Mouse (Mus musculus): ENCODE data around the gene Ssbp4. TPM values are rescaled to one million over a fixed set of nuclear protein-coding genes. Genes with fewer than 3 reads are reported as not detected.

The Ssbp4 gene
- polyA plus RNA-seq, 1 experiment = 392 TPM

- no peak for DNase-seq
- no peak overlapping the region for H3K27ac ChIP-seq (ENCODE audit: control insufficient read depth, insufficient read depth, low read length)
- WGBS = 80% methylated on average over 18 of the region's 18 CpGs
- peak overlapping the region; percentile 97 for H3K4me3 ChIP-seq (ENCODE audit: control insufficient read depth, insufficient read depth, low read length)
- 0 out of 2 replicates have a peak, but pooled peaks cover 2% of the 10 kb centered on the region for H3K36me3 ChIP-seq (ENCODE audit: control insufficient read depth, insufficient read depth, low read length)
- H3K27me3 ChIP-seq (ENCODE audit: control insufficient read depth, insufficient read depth, low read length) = no peaks in the 10 kb centered on the region
- TF ChIP-seq POLR2A (IDR thresholded peaks at IDR 0.05; ENCODE audit: control insufficient read depth, extremely low read depth, insufficient read depth, low read length, poor library complexity) (no peak), CTCF (IDR thresholded peaks at IDR 0.05; ENCODE audit: borderline replicate concordance, control insufficient read depth, extremely low read depth, insufficient read depth, low read length, poor library complexity) (no peak)
- H3K4me1 ChIP-seq (replicated peaks; ENCODE audit: control insufficient read depth, insufficient read depth, low read length) = peaks cover 46% of the 10 kb centered on the region
Measured at GRCm38 (mm10) chr8:70606780-70607602, 1.7 kb downstream of the Ssbp4 start.

GRCm38 (mm10) chr8:70605871-70606779, 2.5 kb downstream of the Ssbp4 start:
- H3K36me3 ChIP-seq (ENCODE audit: control insufficient read depth, insufficient read depth, low read length) = 0 out of 2 replicates have a peak, but pooled peaks cover 4% of the 10 kb centered on the region
- WGBS = 77% methylated on average over 9 of the region's 9 CpGs

GRCm38 (mm10) chr8:70604558-70604957, 4.1 kb downstream of the Ssbp4 start:
- DNase-seq = no peak
- no peaks in the 10 kb centered on the region for H3K27me3 ChIP-seq (ENCODE audit: control insufficient read depth, insufficient read depth, low read length)
- peaks cover 40% of the 10 kb centered on the region for H3K4me1 ChIP-seq (replicated peaks; ENCODE audit: control insufficient read depth, insufficient read depth, low read length)
- H3K27ac ChIP-seq (ENCODE audit: control insufficient read depth, insufficient read depth, low read length) = no peak overlapping the region
- TF ChIP-seq POLR2A (IDR thresholded peaks at IDR 0.05; ENCODE audit: control insufficient read depth, extremely low read depth, insufficient read depth, low read length, poor library complexity) (no peak), CTCF (IDR thresholded peaks at IDR 0.05; ENCODE audit: borderline replicate concordance, control insufficient read depth, extremely low read depth, insufficient read depth, low read length, poor library complexity) (no peak)
- H3K4me3 ChIP-seq (ENCODE audit: control insufficient read depth, insufficient read depth, low read length) = no peak overlapping the region
- WGBS = 96% methylated on average over 7 of the region's 7 CpGs
- H3K36me3 ChIP-seq (ENCODE audit: control insufficient read depth, insufficient read depth, low read length) = 0 out of 2 replicates have a peak, but pooled peaks cover 4% of the 10 kb centered on the region

More at GRCm38 (mm10) chr8:70605871-70606779, 2.5 kb downstream of the Ssbp4 start:
- Histone ChIP-seq H3K4me1 (replicated peaks; ENCODE audit: control insufficient read depth, insufficient read depth, low read length) (peaks cover 43% of the 10 kb centered on the region), H3K27ac (ENCODE audit: control insufficient read depth, insufficient read depth, low read length) (no peak overlapping the region), H3K4me3 (ENCODE audit: control insufficient read depth, insufficient read depth, low read length) (no peak overlapping the region), H3K27me3 (ENCODE audit: control insufficient read depth, insufficient read depth, low read length) (no peaks in the 10 kb centered on the region)
- no peak for DNase-seq
- TF ChIP-seq CTCF (IDR thresholded peaks at IDR 0.05; ENCODE audit: borderline replicate concordance, control insufficient read depth, extremely low read depth, insufficient read depth, low read length, poor library complexity) (no peak), POLR2A (IDR thresholded peaks at IDR 0.05; ENCODE audit: control insufficient read depth, extremely low read depth, insufficient read depth, low read length, poor library complexity) (no peak)

- H3K36me3 ChIP-seq (ENCODE audit: control insufficient read depth, insufficient read depth, low read length) = peaks cover 12% of the 10 kb centered on the region; the same call in 1 of the 2 replicates
- H3K4me3 ChIP-seq (ENCODE audit: control insufficient read depth, insufficient read depth, low read length) = no peak overlapping the region
- WGBS = 92% methylated on average over 13 of the region's 13 CpGs
- TF ChIP-seq CTCF (IDR thresholded peaks at IDR 0.05; ENCODE audit: borderline replicate concordance, control insufficient read depth, extremely low read depth, insufficient read depth, low read length, poor library complexity) (no peak), POLR2A (IDR thresholded peaks at IDR 0.05; ENCODE audit: control insufficient read depth, extremely low read depth, insufficient read depth, low read length, poor library complexity) (no peak)
- H3K27me3 ChIP-seq (ENCODE audit: control insufficient read depth, insufficient read depth, low read length) = no peaks in the 10 kb centered on the region
- no peak overlapping the region for H3K27ac ChIP-seq (ENCODE audit: control insufficient read depth, insufficient read depth, low read length)
- peaks cover 22% of the 10 kb centered on the region for H3K4me1 ChIP-seq (replicated peaks; ENCODE audit: control insufficient read depth, insufficient read depth, low read length)
- no peak for DNase-seq
Measured at GRCm38 (mm10) chr8:70602139-70602811, 6.4 kb downstream of the Ssbp4 start.

- TF ChIP-seq CTCF (IDR thresholded peaks at IDR 0.05; ENCODE audit: borderline replicate concordance, control insufficient read depth, extremely low read depth, insufficient read depth, low read length, poor library complexity) (no peak), POLR2A (IDR thresholded peaks at IDR 0.05; ENCODE audit: control insufficient read depth, extremely low read depth, insufficient read depth, low read length, poor library complexity) (no peak)
- H3K36me3 ChIP-seq (ENCODE audit: control insufficient read depth, insufficient read depth, low read length) = peaks cover 12% of the 10 kb centered on the region; the same call in 1 of the 2 replicates
Measured at GRCm38 (mm10) chr8:70601271-70601649, 7.4 kb downstream of the Ssbp4 start.

More at GRCm38 (mm10) chr8:70601271-70601649, 7.4 kb downstream of the Ssbp4 start:
- H3K4me3 ChIP-seq (ENCODE audit: control insufficient read depth, insufficient read depth, low read length) = no peak overlapping the region
- H3K4me1 ChIP-seq (replicated peaks; ENCODE audit: control insufficient read depth, insufficient read depth, low read length) = peaks cover 12% of the 10 kb centered on the region
- peak; percentile 60 for DNase-seq
- WGBS = 24% methylated on average over 26 of the region's 26 CpGs
- no peaks in the 10 kb centered on the region for H3K27me3 ChIP-seq (ENCODE audit: control insufficient read depth, insufficient read depth, low read length)
- H3K27ac ChIP-seq (ENCODE audit: control insufficient read depth, insufficient read depth, low read length) = no peak overlapping the region
